Mouse (Mus musculus) CH12.LX (cell line): ENCODE measurements around the gene Ccdc78. TPM values are rescaled to one million over a fixed set of nuclear protein-coding genes. Genes with fewer than 3 reads are reported as not detected.

Source experiments
- DNase-seq: peaks from one replicate; pipeline ENCODE4 v3.0.0-alpha.2; 2013; ENCODE audit errors: extremely low read depth
- H3K27ac ChIP-seq: 2 replicates; pipeline ENCODE4 v1.5.1; 2012; ENCODE audit warnings: low read depth, mild to moderate bottlenecking, control low read depth, moderate library complexity; ENCODE audit not compliant: insufficient read depth
- H3K27me3 ChIP-seq: replicated peaks from 2 replicates; pipeline ENCODE3; 2012; ENCODE audit warnings: inconsistent platforms
- H3K36me3 ChIP-seq, 2 experiments: replicated peaks in 1 of 2; 2 replicates each; pipeline versions ENCODE3 to v1.6.1; 2012; ENCODE audit warnings: inconsistent platforms in 1 of 2, low read length in 1 of 2, mild to moderate bottlenecking in 1 of 2, mixed read lengths in 1 of 2, moderate library complexity in 1 of 2; ENCODE audit not compliant: control insufficient read depth in 1 of 2, insufficient read depth in 1 of 2
- H3K4me1 ChIP-seq, 2 experiments: 2 replicates each; pipeline ENCODE4 v1.6.1; 2012; ENCODE audit warnings: inconsistent platforms in 1 of 2, moderate library complexity in 1 of 2; ENCODE audit not compliant: insufficient read depth in 2 of 2, control insufficient read depth in 1 of 2
- H3K4me2 ChIP-seq: 2 replicates; pipeline ENCODE4 v1.6.1; 2012; ENCODE audit warnings: low read depth, mild to moderate bottlenecking, control low read depth; ENCODE audit not compliant: poor library complexity, insufficient read depth, severe bottlenecking
- H3K4me3 ChIP-seq, 3 experiments: fragments of 150-350 bp in 1 of 3; sonication (generic) in 1 of 3; replicated peaks in 1 of 3; 2 replicates each; pipeline versions ENCODE3 to v1.5.1; 2011 to 2012; ENCODE audit warnings: low read depth in 2 of 3, low read length in 2 of 3, mild to moderate bottlenecking in 2 of 3, moderate library complexity in 2 of 3, control low read depth in 1 of 3, improper control_type of control experiment in 1 of 3, inconsistent platforms in 1 of 3, mixed read lengths in 1 of 3; ENCODE audit not compliant: poor library complexity in 1 of 3
- H3K79me2 ChIP-seq: replicated peaks from 2 replicates; pipeline ENCODE4 v1.6.1; 2012; ENCODE audit warnings: mild to moderate bottlenecking, moderate library complexity; ENCODE audit not compliant: control insufficient read depth, poor library complexity, insufficient read depth, severe bottlenecking; ENCODE audit errors: extremely low read depth
- H3K9ac ChIP-seq: 2 replicates; pipeline ENCODE4 v1.6.1; 2012; ENCODE audit warnings: low read depth, mild to moderate bottlenecking, control low read depth, moderate library complexity; ENCODE audit not compliant: insufficient read depth
- H3K9me3 ChIP-seq: replicated peaks from 2 replicates; pipeline ENCODE3; 2012; ENCODE audit warnings: low read length, inconsistent platforms, mixed read lengths
- BHLHE40 ChIP-seq: IDR thresholded peaks from 2 replicates; pipeline ENCODE4 v1.6.1; 2011; ENCODE audit warnings: mild to moderate bottlenecking, low read depth, low read length, improper control_type of control experiment
- CTCF ChIP-seq, 2 experiments: IDR thresholded peaks in 1 of 2; conservative IDR thresholded peaks in 1 of 2; 2 replicates each; pipeline ENCODE4 v1.5.1; 2011 to 2012; ENCODE audit warnings: low read depth in 2 of 2, low read length in 2 of 2, improper control_type of control experiment in 1 of 2, inconsistent platforms in 1 of 2, mild to moderate bottlenecking in 1 of 2, moderate library complexity in 1 of 2
- E2F4 ChIP-seq: IDR thresholded peaks from 2 replicates; pipeline ENCODE4 v1.6.1; 2011; ENCODE audit warnings: low read depth, low read length, improper control_type of control experiment; ENCODE audit not compliant: insufficient replicate concordance
- GABPA ChIP-seq: IDR thresholded peaks from 2 replicates; pipeline ENCODE4 v1.6.1; 2012; ENCODE audit warnings: low read depth, low read length, improper control_type of control experiment, inconsistent platforms; ENCODE audit not compliant: insufficient replicate concordance
- IRF4 ChIP-seq: IDR thresholded peaks from 2 replicates; pipeline ENCODE4 v1.6.1; 2014; ENCODE audit warnings: low read depth, mild to moderate bottlenecking, inconsistent platforms, low read length, improper control_type of control experiment
- JUN ChIP-seq: IDR thresholded peaks from 2 replicates; pipeline ENCODE4 v1.6.1; 2011; ENCODE audit warnings: low read depth, mild to moderate bottlenecking, low read length, improper control_type of control experiment, moderate library complexity; ENCODE audit not compliant: insufficient read depth
- KAT2A ChIP-seq: IDR thresholded peaks from 2 replicates; pipeline ENCODE4 v1.6.1; 2012; ENCODE audit warnings: low read length, improper control_type of control experiment, inconsistent platforms; ENCODE audit not compliant: insufficient replicate concordance
- MAFK ChIP-seq: IDR thresholded peaks from 2 replicates; pipeline ENCODE4 v1.6.1; 2011; ENCODE audit warnings: low read length, improper control_type of control experiment; ENCODE audit not compliant: insufficient replicate concordance
- MAZ ChIP-seq: IDR thresholded peaks from 2 replicates; pipeline ENCODE4 v1.6.1; 2012; ENCODE audit warnings: low read depth, mild to moderate bottlenecking, inconsistent platforms, low read length, improper control_type of control experiment, moderate library complexity
- MXI1 ChIP-seq: IDR thresholded peaks from 2 replicates; pipeline ENCODE4 v1.6.1; 2011; ENCODE audit warnings: mild to moderate bottlenecking, low read depth, low read length, improper control_type of control experiment
- MYC ChIP-seq: IDR thresholded peaks from 2 replicates; pipeline ENCODE4 v1.6.1; 2011; ENCODE audit warnings: low read depth, mild to moderate bottlenecking, improper control_type of control experiment, low read length
- POLR2A ChIP-seq: IDR thresholded peaks from 2 replicates; pipeline ENCODE4 v1.6.1; 2011; ENCODE audit warnings: low read depth, mild to moderate bottlenecking, improper control_type of control experiment, low read length
- POLR2AphosphoS2 ChIP-seq: IDR thresholded peaks from 2 replicates; pipeline ENCODE4 v1.6.1; 2011; ENCODE audit warnings: low read depth, low read length, improper control_type of control experiment
- SIN3A ChIP-seq: IDR thresholded peaks from 2 replicates; pipeline ENCODE4 v1.6.1; 2012; ENCODE audit warnings: low read length, improper control_type of control experiment, inconsistent platforms
- SMC3 ChIP-seq: IDR thresholded peaks from 2 replicates; pipeline ENCODE4 v1.6.1; 2011; ENCODE audit warnings: low read depth, low read length, improper control_type of control experiment
- TBP ChIP-seq: conservative IDR thresholded peaks from 2 replicates; pipeline ENCODE4 v1.6.1; 2011; ENCODE audit warnings: low read depth, low read length, improper control_type of control experiment
- TCF12 ChIP-seq: IDR thresholded peaks from 2 replicates; pipeline ENCODE4 v1.6.1; 2014; ENCODE audit warnings: low read depth, mild to moderate bottlenecking, inconsistent platforms, low read length, improper control_type of control experiment
- ZC3H11A ChIP-seq: IDR thresholded peaks from 2 replicates; pipeline ENCODE4 v1.6.1; 2012; ENCODE audit warnings: low read depth, mild to moderate bottlenecking, inconsistent platforms, low read length, improper control_type of control experiment
- dilution Hi-C: fragments of 300-500 bp; cut with MboI; formaldehyde crosslinking; loops from 2 replicates; pipeline ENCODE4 v1.14.3; 2020; ENCODE audit warnings: low sequenced_read_pairs; ENCODE audit not compliant: extremely low pct_unique_long_range_greater_than_20kb, extremely low pct_ligation_motif_present
- in situ Hi-C: fragments of 300-500 bp; cut with MboI; formaldehyde crosslinking; loops from 3 replicates; pipeline ENCODE4 v1.14.3; 2019; ENCODE audit warnings: low sequenced_read_pairs, low pct_ligation_motif_present, low pct_unique_long_range_greater_than_20kb, mixed read lengths
- polyA plus RNA-seq: library from polyadenylated mRNA; unstranded; fragments of >175 nt; gene quantifications from 2 replicates; pipeline ENCODE4 v1.2.1, GENCODE M21; 2012; ENCODE audit warnings: low read depth; ENCODE audit not compliant: insufficient read length
- total RNA-seq, 2 experiments: library from RNA; depleted of rRNA; stranded (reverse); fragments of 300-350 nt in 1 of 2; fragments of >200 nt in 1 of 2; gene quantifications; 2 replicates each; pipeline ENCODE4 v1.2.3; 2012 to 2014

The Ccdc78 gene
- total and polyA plus RNA-seq, 3 experiments = 0.13 to 0.40 (median 0.25) TPM

- no peaks in the 10 kb centered on the region for H3K4me1 ChIP-seq
- H3K4me2 ChIP-seq = no peak overlapping the region
- no peak for TF ChIP-seq E2F4
- no peak for TF ChIP-seq CTCF (conservative IDR thresholded peaks at IDR 0.05 in 1 of 2, IDR thresholded peaks at IDR 0.05 in 1 of 2; ENCODE audit: low read depth in 2 of 2, low read length in 2 of 2)
- no peak for TF ChIP-seq SMC3
- no peak for TF ChIP-seq MYC
- no peak for TF ChIP-seq ZC3H11A
- TF ChIP-seq TBP = no peak
- TF ChIP-seq TCF12 = no peak
- TF ChIP-seq POLR2A = no peak
- no peak for TF ChIP-seq GABPA
- TF ChIP-seq MAZ = no peak
- no peak for TF ChIP-seq POLR2AphosphoS2
- no peak for TF ChIP-seq SIN3A
- TF ChIP-seq KAT2A = no peak
- TF ChIP-seq IRF4 = no peak
- no peak for TF ChIP-seq BHLHE40
- no peak for TF ChIP-seq MXI1
- H3K9me3 ChIP-seq = no peaks in the 10 kb centered on the region
- no peak for DNase-seq
- no peak overlapping the region for H3K27ac ChIP-seq
- H3K27me3 ChIP-seq = peaks cover 98% of the 10 kb centered on the region
- H3K9ac ChIP-seq = no peak overlapping the region
- dilution Hi-C loops (no loop called here), in situ Hi-C loops (no loop called here)
- no peak overlapping the region for H3K4me3 ChIP-seq
- no peaks in the 10 kb centered on the region for H3K79me2 ChIP-seq
- H3K36me3 ChIP-seq = no peaks in the 10 kb centered on the region
These were observed 30.6 kb upstream of the Ccdc78 start for GRCm38 (mm10) chr17:25755627-25756377.

DNA sequence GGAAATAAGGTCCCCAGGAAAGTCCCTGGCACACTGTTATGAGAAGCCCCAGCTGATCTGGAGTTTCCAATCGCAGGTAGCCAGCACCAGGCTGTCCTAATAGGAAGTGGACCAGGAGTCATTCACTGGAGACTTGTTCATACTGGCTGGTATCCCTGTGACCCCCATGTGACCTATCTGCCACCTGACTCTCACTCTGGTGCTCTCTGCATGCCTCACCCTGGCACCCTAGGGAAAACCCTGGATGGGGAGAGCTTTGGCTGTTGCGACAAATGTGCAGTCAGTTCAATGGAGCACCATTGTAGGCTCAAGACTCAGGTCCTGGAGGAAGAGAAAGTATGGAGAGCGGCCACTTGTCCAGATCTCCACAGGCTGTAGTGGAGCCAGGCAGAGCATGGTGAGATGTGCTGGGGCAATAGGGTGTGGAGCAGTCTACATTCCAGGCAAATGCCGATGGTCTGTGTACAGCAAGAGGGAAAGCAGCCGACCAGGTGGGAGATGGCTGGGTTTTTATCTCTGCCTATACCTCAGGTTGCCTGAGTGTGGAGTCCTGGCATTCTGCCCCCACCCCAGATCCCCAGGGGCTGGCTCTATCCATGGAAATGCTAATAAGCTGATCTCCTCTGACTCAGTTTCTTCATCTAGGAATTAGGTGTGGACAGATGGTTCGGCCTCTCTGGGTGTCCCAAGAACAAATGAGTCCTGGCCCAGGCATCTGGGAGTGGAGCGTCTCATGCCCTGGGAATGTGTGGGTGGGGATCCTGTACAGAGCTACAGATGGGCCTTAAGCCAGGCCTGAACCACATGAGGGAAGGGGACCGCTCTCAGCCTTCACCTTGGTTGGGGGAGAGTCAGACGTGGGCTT is 29.8 kb upstream of the Ccdc78 start:
- Histone ChIP-seq H3K4me1 (no peaks in the 10 kb centered on the region), H3K9me3 (no peaks in the 10 kb centered on the region), H3K4me3 (no peak overlapping the region), H3K27ac (no peak overlapping the region), H3K27me3 (peaks cover 97% of the 10 kb centered on the region), H3K4me2 (no peak overlapping the region), H3K9ac (no peak overlapping the region), H3K79me2 (no peaks in the 10 kb centered on the region), H3K36me3 (no peaks in the 10 kb centered on the region)
- dilution Hi-C loops = no loop called here
- no peak for DNase-seq
- TF ChIP-seq JUN (no peak), MAFK (no peak), MAZ (no peak)
- in situ Hi-C loops = no loop called here
